Mouse (Mus musculus): ENCODE data around the gene Gltp. TPM values are rescaled to one million over a fixed set of nuclear protein-coding genes. Genes with fewer than 3 reads are reported as not detected.

Gene Gltp
- polyA plus RNA-seq, 1 experiment from 2014 or later, result 61.4 TPM

DNA sequence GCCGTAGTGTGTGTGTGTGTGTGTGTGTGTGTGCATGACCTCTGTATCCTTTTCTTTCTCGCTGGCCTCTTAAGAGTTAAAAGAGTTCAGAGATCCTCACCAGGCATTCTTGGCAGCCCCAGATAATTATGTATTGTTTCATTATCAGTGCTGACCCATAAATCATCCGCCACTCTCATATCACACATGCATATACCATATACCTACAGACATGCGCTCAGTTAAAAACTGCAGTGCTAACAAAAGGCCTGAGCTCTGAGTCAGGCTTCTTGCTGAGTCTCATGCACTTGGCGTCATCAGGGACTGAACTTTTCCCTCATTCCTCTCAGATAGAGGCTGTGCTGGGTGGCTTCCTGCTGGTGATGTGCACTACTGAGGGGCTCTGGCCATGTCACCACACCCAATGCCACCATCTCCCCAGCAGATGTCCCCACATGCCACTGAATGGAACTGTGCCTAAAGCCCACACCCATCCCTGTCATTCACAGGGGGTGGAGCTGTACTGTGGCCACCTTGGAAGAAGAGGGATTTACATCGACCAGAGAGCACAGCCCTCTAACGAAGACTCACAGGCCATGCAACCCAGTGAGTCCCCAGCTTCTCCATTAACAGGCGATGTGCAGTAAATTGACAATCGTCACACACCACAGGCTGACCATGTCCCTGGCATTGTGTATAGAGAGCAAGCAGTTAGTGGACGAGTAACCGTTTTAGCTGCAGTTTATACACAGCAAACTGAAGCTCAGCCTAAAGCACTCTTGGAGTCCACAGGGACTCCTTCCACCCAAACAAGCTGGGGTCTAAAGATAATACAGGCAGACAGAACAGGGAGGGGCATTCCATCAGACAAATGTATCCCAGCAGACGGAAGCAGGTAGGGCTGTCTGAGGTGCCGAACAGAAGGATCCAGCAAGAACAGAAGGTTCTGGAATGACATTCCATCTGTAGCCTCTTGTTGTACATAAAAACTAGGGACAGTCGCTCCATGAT, 11.9 kb upstream of the Gltp start:
- H3K27me3 ChIP-seq, result no peaks in the 10 kb centered on the region
- ChIA-PET POLR2A (interaction anchor here (0.9 kb wide), 1 partner anchor 38 kb away, joined by 4 read pairs; no protein-coding TSS in a partner anchor), CTCF (interaction anchor here (0.9 to 1.6 kb wide), 4 partner anchors 16 to 200 kb away, joined by 3 to 4 read pairs (median 4); no protein-coding TSS in a partner anchor)
- ATAC-seq, result no peak
- DNase-seq (ENCODE audit: low read depth, low spot score), result no peak
- in situ Hi-C loops (cut with MboI; ENCODE audit: low pct_unique_long_range_greater_than_20kb), result no loop called here
- peak; percentile 71 for TF ChIP-seq CTCF (IDR thresholded peaks at IDR 0.05)

DNA sequence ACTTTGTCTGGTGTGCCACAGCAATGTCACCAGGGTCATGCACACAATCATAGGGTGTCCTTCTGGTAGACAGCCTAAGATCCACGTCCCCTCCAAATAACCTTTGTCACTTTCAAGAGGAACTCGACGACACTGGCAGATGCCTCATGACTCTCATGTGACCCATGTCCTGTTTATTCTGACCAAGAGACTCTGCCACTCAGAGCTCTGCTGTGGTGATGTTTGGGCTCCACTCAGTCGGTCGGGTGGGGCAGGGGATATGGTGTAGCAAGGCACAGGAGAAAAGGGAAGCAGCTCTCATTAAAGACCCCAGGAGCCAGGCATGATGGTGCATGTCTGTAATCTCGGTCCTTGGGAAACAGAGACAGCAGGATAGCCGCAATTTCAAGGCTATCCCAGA, 8.2 kb upstream of the Gltp start:
- no peak for TF ChIP-seq CTCF (IDR thresholded peaks at IDR 0.05)
- CTCF ChIA-PET, result no interaction called here
- H3K27me3 ChIP-seq, result no peaks in the 10 kb centered on the region
- DNase-seq (ENCODE audit: low read depth, low spot score), result no peak
- ATAC-seq, result no peak
- POLR2A ChIA-PET, result interaction anchor here (0.7 kb wide), 1 partner anchor 13 kb away, joined by 3 read pairs; no protein-coding TSS in a partner anchor
- in situ Hi-C loops (cut with MboI; ENCODE audit: low pct_unique_long_range_greater_than_20kb), result loop anchor here (5.0 kb wide), 1 partner anchor 203 kb away; no protein-coding TSS in a partner anchor

DNA sequence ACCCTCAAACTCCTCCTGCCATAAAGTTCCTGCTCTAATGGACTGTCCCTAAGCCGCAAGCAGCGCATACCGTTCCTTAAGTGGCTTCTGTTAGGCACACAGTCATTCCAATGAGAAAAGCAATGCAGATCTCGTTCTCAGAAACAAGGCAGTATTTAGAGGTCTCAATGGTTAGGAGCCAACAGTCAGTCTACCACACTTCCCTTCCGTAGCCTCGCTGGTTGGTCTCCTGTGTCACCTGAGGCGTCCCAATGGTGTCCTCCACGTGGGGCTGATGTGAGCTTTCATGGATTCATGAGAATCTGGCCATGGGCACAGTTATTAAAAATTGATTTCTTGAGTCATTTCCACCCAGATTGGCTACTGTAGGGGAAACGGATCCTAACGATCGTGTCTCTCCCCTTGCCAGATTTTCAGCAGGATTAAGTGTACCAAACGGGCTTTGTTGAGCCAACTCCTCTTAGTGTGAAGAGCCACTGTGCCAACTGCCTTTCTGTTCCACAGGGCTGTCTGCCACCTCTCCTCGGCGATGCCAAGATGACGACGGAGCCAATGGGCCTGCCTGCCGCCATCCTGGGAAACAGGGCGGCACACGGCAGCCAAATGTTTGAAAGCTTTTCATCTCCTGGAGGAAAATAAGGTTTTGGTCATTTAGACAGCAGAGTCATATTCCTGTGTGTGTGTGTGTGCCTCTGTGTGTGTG, 7.4 kb upstream of the Gltp start:
- CTCF ChIA-PET, result no interaction called here
- DNase-seq (ENCODE audit: low read depth, low spot score) (no peak), ATAC-seq (no peak)
- TF ChIP-seq CTCF (IDR thresholded peaks at IDR 0.05), result no peak
- POLR2A ChIA-PET, result interaction anchor here (0.7 kb wide), 1 partner anchor 492 kb away, joined by 4 read pairs; no protein-coding TSS in a partner anchor
- in situ Hi-C loops (cut with MboI; ENCODE audit: low pct_unique_long_range_greater_than_20kb), result loop anchor here (5.0 kb wide), 1 partner anchor 204 kb away; no protein-coding TSS in a partner anchor
- H3K27me3 ChIP-seq, result peaks cover 5% of the 10 kb centered on the region

DNA sequence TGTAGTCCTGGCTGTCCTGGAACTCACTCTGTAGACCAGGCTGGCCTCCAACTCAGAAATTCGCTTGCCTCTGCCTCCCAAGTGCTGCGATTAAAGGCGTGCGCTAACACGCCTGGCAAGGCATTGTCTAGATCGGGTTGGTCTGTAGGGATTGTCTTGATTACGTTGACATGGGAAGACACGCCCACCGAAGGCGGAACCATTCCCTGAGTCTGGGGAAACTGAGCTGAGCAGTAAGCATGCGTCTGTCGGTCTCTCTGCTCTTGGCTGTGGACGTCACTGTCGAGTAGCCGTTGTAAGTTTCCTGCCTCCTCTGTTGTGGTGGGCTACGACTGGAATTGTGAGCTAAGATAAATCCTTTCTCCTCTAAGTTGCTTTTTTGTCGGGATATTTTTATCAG, 6.2 kb upstream of the Gltp start:
- POLR2A ChIA-PET, result no interaction called here
- no peak for ATAC-seq
- in situ Hi-C loops (cut with MboI; ENCODE audit: low pct_unique_long_range_greater_than_20kb), result loop anchor here (5.0 kb wide), 1 partner anchor 205 kb away; no protein-coding TSS in a partner anchor
- TF ChIP-seq CTCF (IDR thresholded peaks at IDR 0.05), result no peak
- H3K27me3 ChIP-seq, result peaks cover 5% of the 10 kb centered on the region
- no peak for DNase-seq (ENCODE audit: low read depth, low spot score)
- CTCF ChIA-PET, result no interaction called here

DNA sequence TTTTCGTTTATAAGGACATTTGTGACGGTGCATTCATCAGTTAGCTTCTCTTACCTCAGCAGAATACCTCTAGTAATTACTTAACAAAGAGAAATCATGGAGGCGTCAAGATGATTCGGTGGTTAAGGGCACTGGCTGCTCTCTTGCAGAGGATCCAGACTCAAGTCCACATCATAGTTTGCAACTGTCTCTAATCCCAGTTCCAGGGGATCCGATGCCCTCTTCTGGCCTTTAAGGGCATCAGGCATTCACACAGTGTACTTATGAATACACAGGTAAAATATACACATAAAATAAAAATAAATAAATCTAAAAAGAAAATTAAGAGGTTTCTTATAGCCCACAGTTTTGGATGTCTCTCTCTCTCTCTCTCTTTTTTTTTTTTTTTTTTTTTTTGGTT, 5.0 kb upstream of the Gltp start:
- ChIA-PET POLR2A (no interaction called here), CTCF (no interaction called here)
- H3K27me3 ChIP-seq, result peaks cover 5% of the 10 kb centered on the region
- no peak for DNase-seq (ENCODE audit: low read depth, low spot score)
- peak; percentile 56 for TF ChIP-seq CTCF (IDR thresholded peaks at IDR 0.05)
- in situ Hi-C loops (cut with MboI; ENCODE audit: low pct_unique_long_range_greater_than_20kb), result loop anchor here (5.0 kb wide), 1 partner anchor 207 kb away; no protein-coding TSS in a partner anchor
- no peak for ATAC-seq

DNA sequence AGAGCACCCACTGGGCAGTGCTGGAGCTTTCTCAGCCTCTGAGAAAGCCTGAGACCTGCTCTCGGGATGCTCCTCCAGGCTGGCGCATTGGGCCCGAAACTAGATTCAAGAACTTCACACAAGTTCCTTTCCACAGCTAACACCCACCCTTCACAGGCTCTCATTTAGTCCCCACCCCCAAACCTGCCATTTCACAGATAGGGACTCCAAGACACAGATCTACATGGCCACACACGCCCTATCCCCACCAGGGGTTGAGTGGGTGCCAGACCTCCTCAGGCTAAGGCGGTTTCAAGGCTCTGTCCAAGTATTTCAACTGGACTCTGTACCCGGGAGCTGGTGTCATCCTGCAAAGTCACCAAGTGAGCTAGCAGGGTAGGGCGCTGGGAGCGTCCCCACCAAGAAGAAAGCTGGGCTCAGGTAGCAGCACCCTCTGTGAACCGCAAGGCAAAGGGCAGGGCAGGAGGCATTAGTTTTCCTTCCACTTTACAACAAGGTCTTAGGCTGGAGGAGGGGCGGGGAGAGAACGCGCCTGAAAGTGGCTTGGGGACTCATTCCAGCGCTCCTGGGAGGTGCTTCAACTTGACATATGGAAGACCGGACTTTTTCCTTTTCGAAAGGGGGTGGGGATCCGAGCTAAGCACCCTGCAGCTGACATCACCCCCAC, 951 bp downstream of the Gltp start:
- no peak for TF ChIP-seq CTCF (IDR thresholded peaks at IDR 0.05)
- DNase-seq (ENCODE audit: low read depth, low spot score) (no peak), ATAC-seq (no peak)
- ChIA-PET CTCF (interaction anchor here (1.9 kb wide), 2 partner anchors 22 to 70 kb away, joined by 6 to 8 read pairs; no protein-coding TSS in a partner anchor), POLR2A (interaction anchor here (0.6 kb wide), 2 partner anchors 29 to 275 kb away, joined by 4 to 6 read pairs; no protein-coding TSS in a partner anchor)
- H3K27me3 ChIP-seq, result peaks cover 5% of the 10 kb centered on the region
- in situ Hi-C loops (cut with MboI; ENCODE audit: low pct_unique_long_range_greater_than_20kb), result no loop called here

DNA sequence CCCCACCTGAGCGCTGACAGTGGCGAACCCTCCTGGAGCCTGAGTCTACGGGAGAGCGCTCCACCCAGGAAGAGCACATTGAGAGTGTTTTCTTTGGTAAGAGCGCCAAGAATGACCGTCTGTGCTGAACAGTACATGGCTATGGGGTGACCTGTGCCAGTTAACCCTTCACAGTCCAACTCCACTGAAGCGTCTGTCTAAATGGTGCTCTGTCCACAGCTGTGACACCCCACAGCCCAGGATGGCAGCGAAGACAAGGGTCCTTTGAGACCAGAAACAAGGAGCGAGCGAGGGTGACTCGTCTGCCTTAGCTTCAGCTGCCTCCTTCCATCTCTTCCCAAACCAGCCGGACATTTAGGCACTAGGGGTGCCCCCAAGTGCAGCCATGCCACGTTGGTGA, 2.1 kb downstream of the Gltp start:
- H3K27me3 ChIP-seq, result peaks cover 5% of the 10 kb centered on the region
- ChIA-PET CTCF (interaction anchor here (1.9 kb wide), 1 partner anchor 69 kb away, joined by 8 read pairs; no protein-coding TSS in a partner anchor), POLR2A (no interaction called here)
- no peak for TF ChIP-seq CTCF (IDR thresholded peaks at IDR 0.05)
- no peak for ATAC-seq
- in situ Hi-C loops (cut with MboI; ENCODE audit: low pct_unique_long_range_greater_than_20kb), result no loop called here
- DNase-seq (ENCODE audit: low read depth, low spot score), result no peak

DNA sequence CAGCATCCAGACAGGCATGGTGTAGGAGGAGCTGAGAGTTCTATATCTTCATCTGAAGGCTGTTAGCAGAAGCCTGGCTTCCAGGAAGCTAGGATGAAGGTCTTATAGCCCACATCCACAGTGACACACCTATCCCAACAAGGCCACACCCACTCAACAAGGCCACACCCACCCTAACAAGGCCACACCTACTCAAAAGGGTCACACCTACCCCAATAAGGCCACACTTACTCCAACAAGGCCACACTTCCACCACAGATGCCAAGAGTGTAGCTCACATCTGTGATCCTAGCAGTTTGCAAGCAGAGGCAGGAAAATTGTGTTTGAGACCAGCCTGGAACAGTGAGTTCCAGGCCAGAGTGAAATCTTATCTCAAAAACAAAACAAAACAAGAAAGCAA, 2.9 kb downstream of the Gltp start:
- no peak for ATAC-seq
- in situ Hi-C loops (cut with MboI; ENCODE audit: low pct_unique_long_range_greater_than_20kb), result no loop called here
- POLR2A ChIA-PET, result no interaction called here
- no peaks in the 10 kb centered on the region for H3K27me3 ChIP-seq
- DNase-seq (ENCODE audit: low read depth, low spot score), result no peak
- CTCF ChIA-PET, result interaction anchor here (0.8 kb wide), 1 partner anchor 18 kb away, joined by 3 read pairs; no protein-coding TSS in a partner anchor
- no peak for TF ChIP-seq CTCF (IDR thresholded peaks at IDR 0.05)

DNA sequence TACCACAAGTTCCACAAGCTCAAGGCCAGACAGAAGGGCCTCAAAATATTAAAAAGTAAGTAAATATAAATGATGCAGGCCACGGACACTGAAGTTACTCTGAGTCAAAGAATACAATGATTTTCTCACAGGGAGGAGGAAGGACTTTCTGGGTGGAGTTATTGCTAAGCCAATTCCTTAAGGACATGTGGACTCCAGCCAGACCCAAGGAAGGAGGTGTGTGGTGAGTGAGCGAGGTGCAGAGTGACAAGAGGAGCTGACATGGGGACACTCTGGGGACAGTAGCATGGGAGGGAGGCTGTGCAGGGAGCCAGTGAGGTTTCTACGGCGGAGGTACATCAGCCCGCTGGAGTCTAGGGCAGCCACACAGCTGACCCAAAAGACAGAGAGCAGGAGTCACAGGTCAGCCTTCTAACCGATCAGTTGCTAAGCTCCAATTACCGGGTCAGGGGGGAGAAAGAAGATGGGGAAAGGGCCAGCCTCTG, 4.0 kb downstream of the Gltp start:
- no peaks in the 10 kb centered on the region for H3K27me3 ChIP-seq
- DNase-seq (ENCODE audit: low read depth, low spot score), result no peak
- in situ Hi-C loops (cut with MboI; ENCODE audit: low pct_unique_long_range_greater_than_20kb), result no loop called here
- no peak for TF ChIP-seq CTCF (IDR thresholded peaks at IDR 0.05)
- POLR2A ChIA-PET, result no interaction called here
- no peak for ATAC-seq
- CTCF ChIA-PET, result no interaction called here

DNA sequence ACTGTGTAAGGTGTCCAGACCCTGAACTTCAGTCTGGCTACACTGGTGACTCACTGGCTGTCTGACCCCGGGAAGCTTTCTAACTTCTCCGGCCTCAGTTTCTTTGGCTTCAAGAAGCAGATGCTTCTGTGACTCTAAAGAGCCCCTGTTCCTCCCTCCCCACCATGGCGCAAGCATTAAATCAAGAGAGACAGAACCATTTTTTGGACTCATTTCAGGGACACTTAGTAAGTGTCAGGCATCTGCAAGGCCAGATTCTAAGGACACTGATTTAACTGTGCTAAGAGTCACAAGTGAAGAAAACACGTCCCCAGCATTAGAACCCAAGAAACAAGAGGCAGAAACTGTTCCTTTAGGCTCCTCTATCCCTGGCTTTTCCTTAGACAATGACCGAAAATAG, 4.8 kb downstream of the Gltp start:
- DNase-seq (ENCODE audit: low read depth, low spot score), result no peak
- CTCF ChIA-PET, result interaction anchor here (1.1 kb wide), 1 partner anchor 62 kb away, joined by 3 read pairs; no protein-coding TSS in a partner anchor
- in situ Hi-C loops (cut with MboI; ENCODE audit: low pct_unique_long_range_greater_than_20kb), result no loop called here

More for the DNA sequence above, 4.8 kb downstream of the Gltp start:
- TF ChIP-seq CTCF (IDR thresholded peaks at IDR 0.05), result no peak
- no peaks in the 10 kb centered on the region for H3K27me3 ChIP-seq
- POLR2A ChIA-PET, result interaction anchor here (0.6 kb wide), 1 partner anchor 173 kb away, joined by 3 read pairs; no protein-coding TSS in a partner anchor
- ATAC-seq, result no peak
